Mouse (Mus musculus) fat pad, adult 2 months (tissue): ENCODE results near the gene Itpk1.
A peak's percentile ranks its signal among the peaks of the same experiment; 100 is the strongest.

Experiments used
- DNase-seq: peaks from one replicate; pipeline ENCODE4 v3.0.0-alpha.2; 2011; ENCODE audit warnings: low read depth, low spot score; ENCODE audit errors: extremely low read depth

Gene Itpk1

GRCm38 (mm10) chr12:102691761-102692160 is 13.0 kb downstream of the Itpk1 start:
- no peak for DNase-seq

GRCm38 (mm10) chr12:102691180-102691579 is 13.6 kb downstream of the Itpk1 start:
- DNase-seq: no peak

GRCm38 (mm10) chr12:102689773-102690563 is 14.8 kb downstream of the Itpk1 start:
- no peak for DNase-seq

- DNase-seq: no peak
Observed at GRCm38 (mm10) chr12:102686321-102686720, 18.4 kb downstream of the Itpk1 start.

- DNase-seq: no peak
Observed at GRCm38 (mm10) chr12:102685523-102685931, 19.2 kb downstream of the Itpk1 start.

- DNase-seq: no peak
Observed at GRCm38 (mm10) chr12:102684720-102685386, 19.9 kb downstream of the Itpk1 start.

- no peak for DNase-seq
Observed at GRCm38 (mm10) chr12:102683979-102684378, 20.8 kb downstream of the Itpk1 start.

- DNase-seq: no peak
Observed at GRCm38 (mm10) chr12:102683438-102683837, 21.3 kb downstream of the Itpk1 start.

GRCm38 (mm10) chr12:102682722-102683299 is 21.9 kb downstream of the Itpk1 start:
- peak; percentile 36 for DNase-seq

- DNase-seq: no peak
Observed at GRCm38 (mm10) chr12:102682085-102682484, 22.6 kb downstream of the Itpk1 start.

- DNase-seq: no peak
Observed at GRCm38 (mm10) chr12:102681590-102681989, 23.1 kb downstream of the Itpk1 start.

GRCm38 (mm10) chr12:102678820-102679219 is 25.9 kb downstream of the Itpk1 start:
- no peak for DNase-seq

GRCm38 (mm10) chr12:102677089-102677488 is 27.6 kb downstream of the Itpk1 start:
- DNase-seq: no peak

- no peak for DNase-seq
Observed at GRCm38 (mm10) chr12:102674556-102674955, 30.2 kb downstream of the Itpk1 start.

GRCm38 (mm10) chr12:102674123-102674522 is 30.6 kb downstream of the Itpk1 start:
- no peak for DNase-seq

GRCm38 (mm10) chr12:102672857-102673839 is 31.6 kb downstream of the Itpk1 start:
- DNase-seq: no peak

- no peak for DNase-seq
Observed at GRCm38 (mm10) chr12:102672176-102672575, 32.6 kb downstream of the Itpk1 start.

GRCm38 (mm10) chr12:102670848-102671247 is 33.9 kb downstream of the Itpk1 start:
- no peak for DNase-seq

- DNase-seq: no peak
Observed at GRCm38 (mm10) chr12:102665465-102666202, 39.1 kb downstream of the Itpk1 start.

GRCm38 (mm10) chr12:102664052-102664448 is 40.7 kb downstream of the Itpk1 start:
- no peak for DNase-seq
